ENCODE assay signal across 24 mouse cellular contexts in genomic region chr16:62648326-62648725, GRCm38 (mm10).
"Had no signal": no experiment of that assay in that cellular context is flagged by ENCODE, and none has a peak within 500 bp of the region (broad histone marks: within the 10 kb centered on the region; RNA-seq: fewer than 3 reads in every experiment).

No protein-coding gene starts in this region.

- H3K4me2 ChIP-seq: limb, embryonic 13.5 days; liver, embryonic 12.5 days; liver, embryonic 15.5 days; lung, embryonic 15.5 days; neural tube, embryonic 12.5 days; neural tube, embryonic 15.5 days had no signal

- H3K27me3 ChIP-seq: limb, embryonic 13.5 days; liver, embryonic 12.5 days; liver, embryonic 15.5 days; lung, embryonic 15.5 days; megakaryocyte, embryonic 14.5 days; neural tube, embryonic 12.5 days; neural tube, embryonic 15.5 days had no signal

- DNase-seq: kidney, adult 2 months; kidney, postnatal 25 days; layer of hippocampus, adult 9-11 months; liver; lung, adult 18-20 months; lung, postnatal 10 days; lung, postnatal 36 days; right cerebral cortex, adult 18-20 months; right cerebral cortex, postnatal 14 days; right cerebral cortex, postnatal 4 days; thymus, adult 2 months; thymus, postnatal 14 days; thymus, postnatal 4 days had no signal

- ATAC-seq: intestine, postnatal 0 days; liver, embryonic 12.5 days had no signal

- H3K36me3 ChIP-seq: limb, embryonic 10.5 days; limb, embryonic 13.5 days; liver, embryonic 12.5 days; liver, embryonic 15.5 days; lung, embryonic 15.5 days; neural tube, embryonic 12.5 days; neural tube, embryonic 15.5 days had no signal

- H3K4me1 ChIP-seq: limb, embryonic 10.5 days; limb, embryonic 13.5 days; liver, embryonic 12.5 days; liver, embryonic 15.5 days; lung, embryonic 15.5 days; megakaryocyte, embryonic 14.5 days; neural tube, embryonic 12.5 days; neural tube, embryonic 15.5 days had no signal

- H3K9ac ChIP-seq: limb, embryonic 13.5 days; liver, embryonic 12.5 days; liver, embryonic 15.5 days; lung, embryonic 15.5 days; neural tube, embryonic 12.5 days; neural tube, embryonic 15.5 days had no signal

- H3K27ac ChIP-seq: kidney, postnatal 0 days; limb, embryonic 10.5 days; limb, embryonic 13.5 days; liver, embryonic 12.5 days; liver, embryonic 15.5 days; lung, embryonic 15.5 days; neural tube, embryonic 12.5 days; neural tube, embryonic 15.5 days; stomach, postnatal 0 days had no signal

- H3K9me3 ChIP-seq: limb, embryonic 10.5 days; limb, embryonic 13.5 days; liver, embryonic 12.5 days; liver, embryonic 15.5 days; lung, embryonic 15.5 days; megakaryocyte, embryonic 14.5 days; neural tube, embryonic 12.5 days; neural tube, embryonic 15.5 days had no signal

- H3K4me3 ChIP-seq: limb, embryonic 10.5 days; limb, embryonic 13.5 days; liver, embryonic 12.5 days; liver, embryonic 15.5 days; lung, embryonic 15.5 days; megakaryocyte, embryonic 14.5 days; neural tube, embryonic 12.5 days; neural tube, embryonic 15.5 days had no signal
